Mouse (Mus musculus) thymus, postnatal 0 days (tissue): Measurements from ENCODE around the gene Top2a. TPM values are rescaled to one million over a fixed set of nuclear protein-coding genes. Genes with fewer than 3 reads are reported as not detected.
A peak's percentile ranks its signal among the peaks of the same experiment; 100 is the strongest.
"Not testable (repeated sequence)": the region's sequence is repeated elsewhere in the genome, so short reads cannot be mapped to it uniquely, and the experiment has no call there.

Source experiments
- DNase-seq: peaks from one replicate; pipeline ENCODE4 v3.0.0-alpha.2; 2015; ENCODE audit warnings: low spot score
- polyA plus RNA-seq: library from polyadenylated mRNA; unstranded; fragments of >200 nt; fragmentation: Nextera tagmentation; extraction: Ambion mirVana; gene quantifications from 2 replicates; pipeline ENCODE4 v1.2.1, GENCODE M21; 2015

The Top2a gene
- polyA plus RNA-seq, 1 experiment from 2014 or later = 329 TPM

DNA sequence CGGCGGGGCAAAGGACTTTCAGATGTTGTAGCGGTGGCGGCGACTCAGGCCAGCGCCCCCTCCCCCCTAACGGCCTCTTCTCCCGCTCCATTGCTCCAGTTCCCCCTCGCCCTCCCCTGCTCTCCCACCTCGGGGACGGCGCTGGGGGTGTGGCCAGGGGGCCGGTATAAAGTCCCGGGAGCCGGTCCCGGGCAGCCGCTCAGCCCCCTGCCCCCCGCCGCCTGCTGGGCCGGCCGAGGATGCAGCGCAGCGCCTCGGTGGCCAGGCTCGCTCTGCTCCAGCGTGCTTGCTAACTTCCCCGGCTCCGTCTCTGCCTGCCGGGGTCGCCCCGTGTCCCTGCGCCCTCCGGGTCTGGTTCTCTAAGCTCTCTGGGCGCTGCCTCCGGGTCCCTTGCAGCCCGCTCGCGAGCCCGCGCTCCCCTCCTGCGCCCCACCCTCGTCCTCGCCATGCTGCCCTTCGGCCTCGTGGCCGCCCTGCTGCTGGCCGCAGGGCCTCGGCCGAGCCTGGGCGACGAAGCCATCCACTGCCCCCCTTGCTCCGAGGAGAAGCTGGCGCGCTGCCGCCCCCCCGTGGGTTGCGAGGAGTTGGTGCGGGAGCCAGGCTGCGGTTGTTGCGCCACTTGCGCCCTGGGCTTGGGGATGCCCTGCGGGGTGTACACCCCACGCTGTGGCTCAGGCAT, 17.2 kb upstream of the Top2a start, which contains the start of gene Igfbp4:
TSS of gene Igfbp4 (plus strand) at position 194 of the 679 bp plus-strand sequence.
- DNase-seq = peak; percentile 20

DNA sequence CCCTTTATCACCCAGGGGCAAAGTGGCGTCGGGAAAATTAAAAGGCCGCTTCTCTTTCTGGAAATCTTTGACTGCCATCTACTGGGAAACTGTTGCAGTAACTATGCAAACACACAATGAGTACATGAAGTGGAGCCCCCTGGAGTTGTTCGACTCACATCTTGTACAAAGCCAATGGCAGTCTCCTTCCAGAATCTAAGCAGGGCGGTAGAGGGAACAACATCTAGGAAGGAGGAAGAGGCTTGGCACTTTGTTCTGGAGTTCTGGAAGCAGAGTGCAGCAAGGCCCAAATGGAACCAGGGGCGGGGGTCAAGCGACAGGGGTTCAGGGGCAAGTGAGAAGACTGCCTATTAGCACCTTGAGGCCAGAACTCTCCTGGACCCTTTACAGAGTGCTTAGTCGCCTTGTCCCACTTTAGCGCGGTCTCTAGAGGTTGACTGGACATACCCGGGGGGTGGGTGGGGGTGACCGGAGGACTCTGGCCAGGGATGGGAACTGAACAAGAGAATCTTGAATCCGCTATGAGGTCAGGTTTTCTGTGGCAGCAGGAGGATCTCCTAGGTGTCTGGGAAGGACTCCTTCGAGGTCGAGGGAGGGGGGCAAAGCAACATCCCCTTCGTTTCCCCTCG, 16.5 kb upstream of the Top2a start:
- peak; percentile 31 for DNase-seq

DNA sequence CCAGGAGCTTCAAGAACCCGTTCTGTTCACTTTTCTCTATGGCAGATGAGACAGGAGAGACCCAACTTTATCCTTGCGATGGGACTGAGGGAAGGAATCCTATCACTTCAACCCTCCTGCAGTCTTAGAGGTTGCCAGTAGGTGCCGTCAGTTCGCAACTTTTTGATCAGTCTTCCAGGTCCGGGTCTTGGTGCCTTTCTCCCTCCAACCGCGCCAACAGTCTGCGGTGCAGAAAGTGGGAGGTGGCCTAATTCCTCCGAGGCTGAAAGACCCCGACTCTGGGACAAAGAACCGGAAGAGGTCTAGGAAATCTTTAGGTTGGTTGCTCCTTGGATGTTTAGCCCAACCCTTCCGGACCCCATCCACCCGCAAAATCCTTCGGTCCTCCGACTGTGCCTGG, 15.8 kb upstream of the Top2a start:
- DNase-seq = peak; percentile 80

- DNase-seq = no peak
Measured at GRCm38 (mm10) chr11:99036254-99036653, 12.3 kb upstream of the Top2a start.

DNA sequence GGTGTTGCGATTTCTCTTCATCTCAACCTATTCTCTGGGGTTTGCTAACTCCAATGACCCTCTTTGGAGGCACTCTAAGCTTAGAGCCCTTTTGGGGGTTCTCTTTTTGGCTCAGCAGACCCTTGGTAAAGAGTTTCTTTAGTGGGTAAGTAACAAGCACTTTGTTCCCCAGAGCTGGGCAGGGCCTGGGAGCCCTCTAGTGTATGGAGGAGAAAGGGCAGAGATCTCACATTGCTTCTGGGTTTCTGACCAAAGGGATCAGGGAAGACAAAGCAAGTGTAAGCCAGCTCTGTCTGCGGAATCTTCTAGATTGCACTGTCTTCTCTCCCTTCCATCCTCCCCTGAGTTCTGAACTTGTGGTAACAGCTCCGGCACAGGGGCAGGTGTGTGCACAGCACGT, 11.4 kb upstream of the Top2a start:
- DNase-seq = peak; percentile 22

DNA sequence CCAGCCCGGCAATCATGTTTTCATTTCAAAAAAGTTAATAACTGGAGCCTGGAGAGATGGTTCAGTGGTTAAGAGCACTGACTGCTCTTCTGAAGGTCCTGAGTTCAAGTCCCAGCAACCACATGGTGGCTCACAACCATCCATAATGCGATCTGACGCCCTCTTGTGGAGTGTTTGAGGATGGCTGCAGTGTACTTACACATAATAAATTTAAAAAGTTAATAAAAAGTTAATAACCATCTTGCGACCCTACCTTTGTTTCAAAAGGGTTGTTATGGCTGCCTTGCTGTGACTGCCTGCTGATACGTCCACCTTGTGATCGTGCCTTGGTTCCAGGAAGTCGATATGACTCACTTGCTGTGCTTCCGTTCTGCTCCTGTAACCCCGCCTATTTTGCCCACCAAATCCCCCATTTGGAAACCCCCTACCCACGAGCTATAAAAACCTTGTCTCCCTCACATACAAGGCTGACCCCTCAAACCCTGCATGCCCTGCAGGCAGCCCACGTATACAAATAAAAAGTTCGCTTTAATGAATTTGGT, 3.0 kb upstream of the Top2a start:
- DNase-seq = no peak

GRCm38 (mm10) chr11:99025878-99026277, 1.9 kb upstream of the Top2a start:
- no peak for DNase-seq

GRCm38 (mm10) chr11:99024468-99025134, 612 bp upstream of the Top2a start:
- DNase-seq = peak; percentile 9

GRCm38 (mm10) chr11:99023094-99023493, 895 bp downstream of the Top2a start:
- DNase-seq = peak; percentile 11

DNA sequence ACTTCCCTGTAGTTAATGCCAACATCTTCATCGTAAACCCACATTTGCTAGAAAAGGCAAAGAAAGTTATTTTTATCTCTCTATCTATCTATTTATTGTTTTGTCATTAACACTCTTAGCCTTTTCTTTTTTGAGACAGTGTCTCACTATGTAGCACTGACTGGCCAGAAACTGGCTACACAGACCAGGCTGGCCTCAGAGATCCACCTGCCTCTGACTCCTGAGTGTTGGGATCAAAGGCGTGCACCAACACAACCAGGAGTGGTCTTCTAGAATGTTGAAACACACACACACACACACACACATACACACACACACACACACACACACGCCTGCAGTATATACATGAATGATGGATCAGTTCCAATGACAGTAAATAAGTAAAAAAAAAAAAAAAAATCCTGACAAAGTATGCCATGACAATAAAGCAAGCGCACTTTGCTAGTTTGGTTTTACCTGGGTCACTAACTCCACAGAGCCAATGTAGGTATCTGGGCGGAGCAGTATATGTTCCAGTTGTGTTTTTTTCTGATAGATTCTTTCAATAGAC, 1.5 kb downstream of the Top2a start:
- DNase-seq = no peak

DNA sequence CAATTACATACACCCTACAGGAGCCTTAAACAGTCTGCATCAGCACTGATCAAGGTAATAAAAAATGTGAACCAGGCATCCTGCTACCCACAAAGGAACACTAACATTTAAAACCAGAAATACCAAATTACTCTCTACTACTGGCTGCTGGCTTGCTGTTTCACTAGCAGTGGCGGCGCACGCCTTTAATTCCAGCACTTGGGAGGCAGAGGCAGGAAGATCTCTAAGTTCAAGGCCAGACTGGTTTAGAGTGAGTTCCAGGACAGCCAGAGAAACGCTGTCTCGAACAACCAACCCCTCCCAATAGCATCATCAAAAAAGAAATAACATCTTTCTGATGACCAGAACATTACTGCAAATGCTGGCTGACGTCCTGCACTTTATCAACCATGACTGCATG, 4.1 kb downstream of the Top2a start:
- DNase-seq = no peak

DNA sequence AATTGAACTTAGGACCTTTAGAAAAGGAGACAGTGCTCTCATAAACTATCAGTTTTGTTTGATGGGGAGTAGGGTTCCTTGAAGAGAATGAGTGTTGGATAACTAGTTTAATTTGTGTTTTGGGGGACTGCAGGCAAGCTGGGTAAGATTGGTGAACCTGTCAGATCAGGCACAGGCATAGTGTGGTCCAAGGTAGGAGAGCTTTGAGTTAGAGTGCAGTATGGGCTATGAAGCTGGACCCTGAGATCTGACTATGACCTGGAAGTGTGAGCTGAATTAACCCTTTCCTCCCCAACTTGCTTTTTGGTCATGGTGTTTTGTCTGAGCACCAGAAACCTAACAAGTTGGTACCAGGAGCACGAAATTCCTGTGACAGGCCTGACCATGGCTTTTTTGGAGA, 10.1 kb downstream of the Top2a start:
- DNase-seq = no peak

GRCm38 (mm10) chr11:99010706-99011105, 13.3 kb downstream of the Top2a start:
- DNase-seq = no peak

DNA sequence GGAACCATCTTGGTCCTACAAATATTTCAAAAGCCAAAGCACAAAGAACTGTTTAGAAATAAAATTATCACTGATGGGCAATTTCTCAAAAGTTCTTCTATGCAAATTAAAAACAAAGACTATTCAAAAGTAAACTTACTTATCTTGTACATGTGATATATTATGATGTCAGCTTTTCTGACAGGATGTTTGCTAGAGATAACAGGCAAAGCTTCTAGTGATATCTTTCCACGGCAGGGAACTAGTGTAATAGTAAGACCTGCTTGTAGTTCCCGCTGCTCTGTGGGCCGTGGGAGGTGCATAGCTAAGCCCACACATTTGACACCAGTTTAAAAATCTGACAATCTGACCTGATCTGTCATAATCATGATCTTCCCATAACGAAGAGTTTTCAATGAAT, 13.9 kb downstream of the Top2a start:
- DNase-seq = no peak

DNA sequence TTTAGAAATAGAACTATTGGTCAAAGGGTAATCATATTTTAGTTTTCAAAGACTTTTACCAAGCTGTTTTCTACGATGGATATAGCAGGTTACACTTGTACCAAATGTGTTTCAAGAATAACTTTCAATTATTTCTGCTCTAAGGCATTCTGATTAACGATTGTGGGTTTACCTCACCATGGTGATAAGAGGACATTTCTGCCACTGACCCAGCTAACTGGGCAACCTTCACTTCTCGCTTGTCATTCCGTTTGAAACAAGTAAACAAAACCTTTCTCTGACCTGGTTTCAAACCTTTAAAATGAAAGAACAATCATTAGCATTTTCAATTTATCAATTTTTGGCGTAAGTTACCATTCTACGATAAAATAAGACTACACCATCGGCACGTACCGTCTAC, 17.2 kb downstream of the Top2a start:
- DNase-seq = no peak

DNA sequence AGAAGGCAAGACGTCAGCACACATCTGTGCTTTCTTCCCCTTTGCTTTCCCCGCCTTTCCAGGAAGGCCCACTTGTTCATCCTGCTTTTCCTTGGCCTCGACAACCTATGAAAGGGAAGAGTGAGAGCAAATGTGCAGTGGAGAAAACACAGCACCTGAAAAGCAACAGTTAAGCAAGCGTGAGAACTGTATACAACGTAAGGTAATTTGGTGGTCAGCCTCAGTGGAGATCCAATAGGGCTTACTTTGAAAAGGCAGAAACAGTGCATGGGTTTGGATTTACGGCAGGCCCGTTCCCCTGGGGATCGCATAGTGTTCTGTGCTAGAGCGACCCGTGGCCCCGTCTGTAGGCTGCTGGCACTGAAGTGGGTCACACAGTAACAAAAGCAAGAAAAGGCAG, 24.7 kb downstream of the Top2a start:
- no peak for DNase-seq

DNA sequence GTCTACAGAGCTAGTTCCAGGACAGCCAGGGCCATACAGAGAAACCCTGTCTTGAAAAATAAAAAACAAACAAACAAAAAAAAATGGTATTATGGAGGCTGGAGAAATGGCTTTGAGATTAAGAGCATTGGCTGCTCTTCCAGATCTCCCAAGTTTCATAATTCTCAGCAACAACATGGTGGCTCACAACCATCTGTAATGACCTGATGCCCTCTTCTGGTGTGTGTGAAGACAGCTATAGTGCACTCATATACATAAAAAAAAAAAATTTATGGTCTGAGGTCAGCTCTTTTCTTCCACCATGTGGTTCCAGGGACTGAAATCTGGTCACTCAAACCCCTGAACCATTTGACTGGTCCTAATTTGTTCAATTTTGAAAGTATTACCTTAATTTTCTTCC, 25.2 kb downstream of the Top2a start:
- DNase-seq = no peak

DNA sequence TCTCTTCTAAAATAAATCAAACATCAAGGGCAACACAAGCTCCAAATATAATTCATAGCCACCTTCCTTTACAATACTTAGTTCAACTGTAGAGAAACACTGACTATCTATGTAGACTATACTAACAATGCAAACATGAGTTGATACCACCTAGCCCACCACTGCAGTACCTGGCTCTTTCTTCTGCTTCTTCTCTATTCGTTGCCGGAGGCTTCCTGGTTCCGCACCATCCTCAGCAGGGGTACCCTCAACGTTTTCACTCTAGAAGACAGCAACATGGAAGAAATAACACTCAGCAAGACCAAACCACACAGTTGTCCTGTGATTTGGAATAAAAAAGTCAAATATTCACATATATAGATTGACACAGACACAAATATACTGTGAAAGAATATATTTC, 26.3 kb downstream of the Top2a start:
- no peak for DNase-seq

- no peak for DNase-seq
Measured at GRCm38 (mm10) chr11:98995987-98996386, 28.0 kb downstream of the Top2a start.

DNA sequence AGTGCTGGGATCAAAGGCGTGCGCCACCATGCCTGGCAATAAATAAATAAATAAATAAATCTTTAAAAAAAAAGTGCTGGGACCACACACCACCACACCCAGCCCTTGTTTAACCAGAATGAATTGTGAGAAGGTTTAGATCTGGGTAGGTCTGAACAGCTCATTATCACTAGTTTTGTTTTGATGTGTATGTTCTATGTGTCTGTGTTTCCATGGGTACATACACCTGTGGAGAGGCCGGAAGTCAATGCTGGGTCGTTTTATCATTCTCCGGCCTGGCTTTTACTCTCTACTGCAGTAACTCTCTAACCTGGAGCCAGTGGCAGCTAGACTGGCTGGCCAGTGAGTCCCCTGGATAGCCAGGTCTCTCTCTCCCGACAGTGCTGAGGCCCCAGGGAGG, 33.1 kb downstream of the Top2a start:
- DNase-seq = no peak

GRCm38 (mm10) chr11:98988260-98988659, 35.7 kb downstream of the Top2a start:
- DNase-seq = not testable (repeated sequence)

GRCm38 (mm10) chr11:98985542-98985941, 38.4 kb downstream of the Top2a start:
- no peak for DNase-seq
